ENCODE assay signal across 8 mouse cellular contexts in the genomic region with DNA sequence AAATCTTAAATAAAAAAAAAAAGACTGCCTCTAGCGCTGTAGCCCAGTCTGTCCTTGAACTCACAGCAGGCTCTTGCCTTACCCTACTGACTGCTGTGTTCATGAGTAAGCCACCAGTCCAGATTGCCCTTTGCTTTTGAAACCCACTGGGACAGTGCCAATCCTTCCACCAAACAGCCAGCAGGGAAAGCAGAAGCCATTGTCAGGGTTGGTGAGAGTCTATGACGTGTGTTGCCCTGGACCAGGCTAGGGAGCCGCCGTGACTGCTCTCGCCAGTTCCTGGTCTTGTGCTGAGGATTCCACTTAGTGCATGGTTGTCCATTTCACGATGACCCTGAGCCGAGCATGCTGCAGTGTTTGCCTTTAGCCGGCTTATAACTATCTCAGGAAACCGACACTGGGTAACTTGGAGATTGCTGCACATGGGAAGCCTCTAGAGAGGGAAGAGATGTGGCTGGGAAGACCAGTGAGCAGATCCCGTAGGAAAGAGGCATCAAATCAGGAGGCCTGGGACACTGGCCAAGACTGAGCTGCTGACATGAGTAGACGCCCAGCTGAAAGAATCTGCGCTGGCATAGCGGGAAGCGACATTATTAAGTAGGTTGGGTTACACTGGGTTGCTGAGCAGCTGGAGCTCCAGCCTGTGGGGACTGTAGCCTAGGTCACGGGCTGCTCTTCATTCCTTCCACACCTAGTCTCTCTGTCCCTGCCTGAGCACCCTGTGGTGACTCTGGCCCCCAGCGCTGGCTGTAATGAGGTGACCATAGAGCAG. TPM values are rescaled to one million over a fixed set of nuclear protein-coding genes. Genes with fewer than 3 reads are reported as not detected.
DNase-seq lines count a peak whose midpoint lies in the region; ATAC-seq and TF ChIP-seq lines count a peak whose summit lies in the region.

No protein-coding gene starts in this region.

- peaks cover 5% of the 10 kb centered on the region for H3K36me3 ChIP-seq in heart, embryonic 13.5 days
- H3K36me3 ChIP-seq in lung, embryonic 14.5 days (ENCODE audit: insufficient read depth), result peaks cover 10% of the 10 kb centered on the region; the same call in 1 of the 2 replicates

- DNase-seq in layer of hippocampus, adult 2 months (ENCODE audit: low spot score in 2 of 2), result no peak
- no peak for DNase-seq in layer of hippocampus, adult 18-20 months (ENCODE audit: low spot score in 2 of 2)
- peak; percentile 81 for DNase-seq in lung, embryonic 14.5 days
- no peak for DNase-seq in spleen, postnatal 36 days (ENCODE audit: low spot score in 2 of 2)
- DNase-seq in left cerebral cortex, postnatal 25 days (ENCODE audit: low spot score in 2 of 2), result no peak
- no peak for DNase-seq in urinary bladder, postnatal 4 days (ENCODE audit: low spot score in 2 of 2)

- no peaks in the 10 kb centered on the region for H3K9me3 ChIP-seq in heart, embryonic 13.5 days
- no peaks in the 10 kb centered on the region for H3K9me3 ChIP-seq in lung, embryonic 14.5 days (ENCODE audit: low read depth, low read length)

- H3K27me3 ChIP-seq in heart, embryonic 13.5 days (replicated peaks), result no peaks in the 10 kb centered on the region
- no peaks in the 10 kb centered on the region for H3K27me3 ChIP-seq in lung, embryonic 14.5 days (ENCODE audit: insufficient read depth, low read length)

- intact Hi-C loops in left cerebral cortex, postnatal 25 days (cut with DNase I), result no loop called here

- ATAC-seq in heart, embryonic 13.5 days (ENCODE audit: extremely low read depth, insufficient number of reproducible peaks, low FRiP score, low TSS enrichment), result no peak
- ATAC-seq in lung, embryonic 14.5 days (ENCODE audit: insufficient read depth), result peak; percentile 32; the same call in 1 of the 2 replicates

- H3K9ac ChIP-seq in heart, embryonic 13.5 days, result no peak overlapping the region
- no peak overlapping the region for H3K9ac ChIP-seq in lung, embryonic 14.5 days

- no peak for TF ChIP-seq CTCF in layer of hippocampus, adult 2 months (conservative IDR thresholded peaks at IDR 0.05)
- no peak for TF ChIP-seq CTCF in lung, embryonic 14.5 days (IDR thresholded peaks at IDR 0.05; ENCODE audit: low read depth)

- WGBS in heart, embryonic 13.5 days, result 57% methylated on average over 16 of the region's 16 CpGs
- WGBS in lung, embryonic 14.5 days, result 62% methylated on average over 16 of the region's 16 CpGs

- H3K27ac ChIP-seq in layer of hippocampus, adult 2 months, result peak overlapping the region; percentile 87; the same call in 1 of the 2 replicates
- H3K27ac ChIP-seq in brown adipose tissue, adult 24 weeks (replicated peaks; ENCODE audit: low read depth, low read length), result peak overlapping the region; percentile 11; the same call in 1 of the 2 replicates
- H3K27ac ChIP-seq in heart, embryonic 13.5 days (replicated peaks), result peak overlapping the region; percentile 70
- H3K27ac ChIP-seq in lung, embryonic 14.5 days (ENCODE audit: low read depth), result peak overlapping the region; percentile 67

- H3K4me3 ChIP-seq in layer of hippocampus, adult 2 months, result no peak overlapping the region
- no peak overlapping the region for H3K4me3 ChIP-seq in brown adipose tissue, adult 24 weeks (ENCODE audit: insufficient read depth, low read depth, low read length)
- H3K4me3 ChIP-seq in heart, embryonic 13.5 days, result no peak overlapping the region
- H3K4me3 ChIP-seq in lung, embryonic 14.5 days (ENCODE audit: low read depth, low read length), result no peak overlapping the region

- H3K4me1 ChIP-seq in brown adipose tissue, adult 24 weeks (ENCODE audit: control insufficient read depth, insufficient read depth, insufficient read length, low read length), result peaks cover 42% of the 10 kb centered on the region
- H3K4me1 ChIP-seq in heart, embryonic 13.5 days, result peaks cover 49% of the 10 kb centered on the region
- H3K4me1 ChIP-seq in lung, embryonic 14.5 days (ENCODE audit: insufficient read depth), result peaks cover 16% of the 10 kb centered on the region; the same call in 1 of the 2 replicates

- no peak overlapping the region; the same call in 1 of the 2 replicates for H3K4me2 ChIP-seq in heart, embryonic 13.5 days
- H3K4me2 ChIP-seq in lung, embryonic 14.5 days, result 0 out of 2 replicates have a peak overlapping the region, but pooled peaks have one; percentile 4

RNA-seq across cellular contexts. Expression of a gene that starts 19.5 kb away (rescaled TPM):
- total RNA-seq in layer of hippocampus, adult 2 months (2021), result 10 to 100 TPM; 59.1 to 63.4 TPM
- 10 to 100 TPM; 62.2 to 62.9 TPM for total RNA-seq in layer of hippocampus, adult 18-20 months (2021)
- polyA plus RNA-seq in brown adipose tissue, adult 24 weeks (2012; ENCODE audit: insufficient read depth, insufficient read length, missing spikeins), result 8.6 and 10.3 TPM in 2 replicates
- 6.1 and 6.3 TPM in 2 replicates for polyA plus RNA-seq in heart, embryonic 13.5 days (2015; fragmentation: Nextera tagmentation; extraction: Ambion mirVana)
- polyA plus RNA-seq in lung, embryonic 14.5 days (2014; fragmentation: Nextera tagmentation; extraction: Ambion mirVana), result 8.7 and 9.7 TPM in 2 replicates
- 10 to 100 TPM; 46.0 to 51.9 TPM for total RNA-seq in left cerebral cortex, postnatal 25 days (2021)

RNA-seq across cellular contexts. Expression of a gene that starts 35.7 kb away (rescaled TPM):
- total RNA-seq in layer of hippocampus, adult 2 months (2021), result 10 to 100 TPM; 78.8 to 82.5 TPM
- 10 to 100 TPM; 79.6 to 83.1 TPM for total RNA-seq in layer of hippocampus, adult 18-20 months (2021)
- polyA plus RNA-seq in brown adipose tissue, adult 24 weeks (2012; ENCODE audit: insufficient read depth, insufficient read length, missing spikeins), result 25.6 TPM in 2 replicates
- polyA plus RNA-seq in heart, embryonic 13.5 days (2015; fragmentation: Nextera tagmentation; extraction: Ambion mirVana), result 11.3 and 11.9 TPM in 2 replicates
- polyA plus RNA-seq in lung, embryonic 14.5 days (2014; fragmentation: Nextera tagmentation; extraction: Ambion mirVana), result 13.8 and 15.3 TPM in 2 replicates
- total RNA-seq in left cerebral cortex, postnatal 25 days (2021), result 10 to 100 TPM; 58.0 to 59.7 TPM

Comparison
In these comparisons a context has a peak if more than half of its experiments do, and no peak if none do; other contexts are left out.
1. H3K27ac ChIP-seq: peak in every context shown above with its lines; median percentile 87 in layer of hippocampus, adult 2 months; 70 in heart, embryonic 13.5 days; 67 in lung, embryonic 14.5 days; 11 in brown adipose tissue, adult 24 weeks.